Mouse (Mus musculus): ENCODE measurements around the gene Inava. TPM values are rescaled to one million over a fixed set of nuclear protein-coding genes. Genes with fewer than 3 reads are reported as not detected.

Inava gene
- polyA plus RNA-seq, 1 experiment, result 3.3 TPM

DNA sequence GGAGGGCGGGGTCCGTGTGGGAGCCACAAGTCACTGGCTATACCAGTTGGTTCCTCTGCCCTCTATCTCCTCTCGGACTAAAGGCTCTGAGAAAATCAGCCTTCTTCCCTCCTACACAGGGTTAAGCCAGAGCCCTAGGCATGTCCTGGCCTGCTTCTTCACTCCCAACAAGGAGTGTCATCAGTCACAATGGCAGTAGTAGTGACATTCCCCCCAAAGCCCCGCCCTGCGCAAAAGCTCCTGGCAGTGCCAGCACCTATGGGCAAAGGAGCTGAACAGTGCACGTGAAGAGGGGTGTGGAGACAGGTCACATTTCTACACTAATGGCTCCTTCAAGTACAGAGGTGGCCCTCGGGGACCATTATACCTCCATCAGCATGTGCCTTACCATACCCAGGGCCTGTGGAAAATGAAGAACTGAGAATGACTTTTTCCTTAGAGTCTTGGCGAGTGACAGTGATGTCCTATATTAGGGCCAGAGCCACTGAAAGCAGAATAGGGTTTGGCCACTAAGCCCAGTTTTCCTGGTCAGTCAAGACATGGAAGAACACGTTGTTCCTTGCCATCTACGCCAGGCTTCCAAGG, 10.2 kb downstream of the Inava start:
- TF ChIP-seq POLR2A (IDR thresholded peaks at IDR 0.05; ENCODE audit: extremely low read depth, insufficient read depth, low read length) (no peak), CTCF (IDR thresholded peaks at IDR 0.05; ENCODE audit: extremely low read depth, insufficient read depth, low read length) (no peak)
- H3K4me3 ChIP-seq (ENCODE audit: insufficient read depth, low read length), result no peak overlapping the region
- no peaks in the 10 kb centered on the region for H3K4me1 ChIP-seq (ENCODE audit: control insufficient read depth, insufficient read depth, low read length)
- no peak overlapping the region for H3K27ac ChIP-seq (ENCODE audit: insufficient read depth, low read length)

GRCm38 (mm10) chr1:136222386-136222785, 11.7 kb downstream of the Inava start:
- no peak overlapping the region for H3K4me3 ChIP-seq (ENCODE audit: insufficient read depth, low read length)

GRCm38 (mm10) chr1:136220037-136220871, 13.8 kb downstream of the Inava start:
- Histone ChIP-seq H3K4me1 (ENCODE audit: control insufficient read depth, insufficient read depth, low read length) (no peaks in the 10 kb centered on the region), H3K27ac (ENCODE audit: insufficient read depth, low read length) (no peak overlapping the region), H3K4me3 (ENCODE audit: insufficient read depth, low read length) (no peak overlapping the region)
- TF ChIP-seq CTCF (IDR thresholded peaks at IDR 0.05; ENCODE audit: extremely low read depth, insufficient read depth, low read length) (no peak), POLR2A (IDR thresholded peaks at IDR 0.05; ENCODE audit: extremely low read depth, insufficient read depth, low read length) (no peak)

More at GRCm38 (mm10) chr1:136222386-136222785, 11.7 kb downstream of the Inava start:
- Histone ChIP-seq H3K27ac (ENCODE audit: insufficient read depth, low read length) (no peak overlapping the region), H3K4me1 (ENCODE audit: control insufficient read depth, insufficient read depth, low read length) (no peaks in the 10 kb centered on the region)
- TF ChIP-seq CTCF (IDR thresholded peaks at IDR 0.05; ENCODE audit: extremely low read depth, insufficient read depth, low read length) (no peak), POLR2A (IDR thresholded peaks at IDR 0.05; ENCODE audit: extremely low read depth, insufficient read depth, low read length) (no peak)

DNA sequence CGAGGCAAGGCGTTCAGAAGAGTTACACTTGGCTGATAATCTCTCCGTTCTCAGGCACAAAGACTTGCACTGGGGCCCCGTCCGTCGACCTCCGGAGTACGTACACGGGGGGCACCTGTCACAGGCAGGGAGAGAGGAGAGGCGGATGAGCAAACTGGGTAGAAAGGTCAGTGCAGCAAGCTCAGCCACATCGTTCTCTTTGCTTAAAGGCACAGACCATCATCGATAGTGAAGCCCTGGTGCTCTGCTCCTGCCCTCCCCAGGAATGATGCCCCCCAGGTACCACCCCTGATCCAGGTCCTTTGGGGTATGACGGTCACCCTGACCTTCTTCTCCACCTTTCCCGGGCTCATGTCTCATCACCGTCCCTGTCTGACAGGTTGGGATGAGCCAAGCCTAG, 19.8 kb downstream of the Inava start:
- H3K27ac ChIP-seq (ENCODE audit: insufficient read depth, low read length), result no peak overlapping the region
- H3K4me1 ChIP-seq (ENCODE audit: control insufficient read depth, insufficient read depth, low read length), result no peaks in the 10 kb centered on the region
- TF ChIP-seq CTCF (IDR thresholded peaks at IDR 0.05; ENCODE audit: extremely low read depth, insufficient read depth, low read length) (no peak), POLR2A (IDR thresholded peaks at IDR 0.05; ENCODE audit: extremely low read depth, insufficient read depth, low read length) (no peak)
- no peak overlapping the region for H3K4me3 ChIP-seq (ENCODE audit: insufficient read depth, low read length)

- no peaks in the 10 kb centered on the region for H3K4me1 ChIP-seq (ENCODE audit: control insufficient read depth, insufficient read depth, low read length)
- H3K27ac ChIP-seq (ENCODE audit: insufficient read depth, low read length), result no peak within 1 kb of the TSS
- H3K4me3 ChIP-seq (ENCODE audit: insufficient read depth, low read length), result no peak within 1 kb of the TSS
- TF ChIP-seq POLR2A (IDR thresholded peaks at IDR 0.05; ENCODE audit: extremely low read depth, insufficient read depth, low read length) (no peak), CTCF (IDR thresholded peaks at IDR 0.05; ENCODE audit: extremely low read depth, insufficient read depth, low read length) (peak; percentile 77)
Observed at GRCm38 (mm10) chr1:136212803-136213202, 21.3 kb downstream of the Inava start, which contains the start of gene Mroh3. Mroh3 (minus strand) TSS chr1:136212828.

DNA sequence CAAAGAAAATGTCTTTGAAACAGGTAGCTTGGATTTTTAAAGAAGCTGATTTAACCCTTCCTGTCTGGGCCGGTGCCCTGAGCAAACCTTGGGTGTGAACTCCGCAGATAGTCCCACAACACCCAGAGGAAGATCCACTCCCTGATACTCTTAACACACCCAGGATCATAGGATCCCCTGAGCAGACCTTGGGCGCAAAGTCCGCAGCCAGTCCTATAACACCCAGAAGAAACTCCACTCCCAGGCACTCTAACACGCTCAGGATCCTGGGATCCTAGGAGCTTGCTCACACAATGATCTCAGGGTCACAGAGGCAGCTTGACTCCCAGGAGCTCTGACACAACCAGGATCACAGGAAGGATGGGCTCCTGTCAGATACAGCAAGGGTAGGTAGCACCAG, 44.0 kb downstream of the Inava start:
- Histone ChIP-seq H3K4me1 (ENCODE audit: control insufficient read depth, insufficient read depth, low read length) (no peaks in the 10 kb centered on the region), H3K27ac (ENCODE audit: insufficient read depth, low read length) (no peak overlapping the region), H3K4me3 (ENCODE audit: insufficient read depth, low read length) (no peak overlapping the region)
- TF ChIP-seq CTCF (IDR thresholded peaks at IDR 0.05; ENCODE audit: extremely low read depth, insufficient read depth, low read length) (no peak), POLR2A (IDR thresholded peaks at IDR 0.05; ENCODE audit: extremely low read depth, insufficient read depth, low read length) (no peak)

- no peak overlapping the region for H3K27ac ChIP-seq (ENCODE audit: insufficient read depth, low read length)
- H3K4me1 ChIP-seq (ENCODE audit: control insufficient read depth, insufficient read depth, low read length), result no peaks in the 10 kb centered on the region
- TF ChIP-seq POLR2A (IDR thresholded peaks at IDR 0.05; ENCODE audit: extremely low read depth, insufficient read depth, low read length) (no peak), CTCF (IDR thresholded peaks at IDR 0.05; ENCODE audit: extremely low read depth, insufficient read depth, low read length) (no peak)
- H3K4me3 ChIP-seq (ENCODE audit: insufficient read depth, low read length), result no peak overlapping the region
Observed at GRCm38 (mm10) chr1:136179511-136180001, 54.5 kb downstream of the Inava start.

- no peaks in the 10 kb centered on the region for H3K4me1 ChIP-seq (ENCODE audit: control insufficient read depth, insufficient read depth, low read length)
- TF ChIP-seq POLR2A (IDR thresholded peaks at IDR 0.05; ENCODE audit: extremely low read depth, insufficient read depth, low read length) (no peak), CTCF (IDR thresholded peaks at IDR 0.05; ENCODE audit: extremely low read depth, insufficient read depth, low read length) (no peak)
- no peak overlapping the region for H3K27ac ChIP-seq (ENCODE audit: insufficient read depth, low read length)
- H3K4me3 ChIP-seq (ENCODE audit: insufficient read depth, low read length), result no peak overlapping the region
Observed at GRCm38 (mm10) chr1:136178741-136179140, 55.3 kb downstream of the Inava start.

- no peak for TF ChIP-seq POLR2A (IDR thresholded peaks at IDR 0.05; ENCODE audit: extremely low read depth, insufficient read depth, low read length)
- no peak for TF ChIP-seq CTCF (IDR thresholded peaks at IDR 0.05; ENCODE audit: extremely low read depth, insufficient read depth, low read length)
- Histone ChIP-seq H3K27ac (ENCODE audit: insufficient read depth, low read length) (no peak overlapping the region), H3K4me3 (ENCODE audit: insufficient read depth, low read length) (no peak overlapping the region), H3K4me1 (ENCODE audit: control insufficient read depth, insufficient read depth, low read length) (no peaks in the 10 kb centered on the region)
Observed at GRCm38 (mm10) chr1:136177085-136177484, 57.0 kb downstream of the Inava start.
